Mouse (Mus musculus) mouse embryonic stem cell (cell line): Measurements from ENCODE around the gene Ptpn7.
"Not testable (repeated sequence)": the region's sequence is repeated elsewhere in the genome, so short reads cannot be mapped to it uniquely, and the experiment has no call there.

Source experiments
- in situ Hi-C, 2 experiments: fragments of 300-500 bp; cut with MboI; formaldehyde crosslinking; loops; 1 replicate in 1 of 2; 3 replicates in 1 of 2; pipeline ENCODE4 v1.14.3; 2019 to 2020; ENCODE audit warnings: low sequenced_read_pairs in 2 of 2, low pct_unique_long_range_greater_than_20kb in 1 of 2, mixed read lengths in 1 of 2; ENCODE audit not compliant: unreplicated experiment in 1 of 2

Gene Ptpn7

DNA sequence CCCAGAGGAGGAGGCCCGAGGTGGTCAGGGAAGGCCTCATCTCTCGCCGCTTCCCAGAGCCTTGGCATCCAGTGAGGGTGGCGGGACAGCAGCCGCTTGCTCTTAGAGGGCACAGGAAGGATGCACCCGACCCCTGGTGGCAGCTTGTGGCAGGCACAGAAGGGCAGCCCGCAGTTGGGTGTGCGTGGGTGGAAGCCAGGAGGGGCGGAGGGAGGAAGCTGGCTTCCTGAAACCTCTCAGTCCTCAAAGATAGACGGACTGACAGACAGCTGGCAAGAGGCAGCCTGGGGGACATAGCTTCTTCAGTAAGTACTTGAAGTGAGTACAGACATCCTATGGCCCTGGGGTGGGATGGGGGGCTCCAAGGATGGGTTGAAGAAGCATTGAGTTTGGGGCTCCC lies at the start of gene Ptpn7:
Ptpn7 (plus strand) TSS at position 228 of the 400 bp plus-strand sequence.
- in situ Hi-C loops = no loop called here

DNA sequence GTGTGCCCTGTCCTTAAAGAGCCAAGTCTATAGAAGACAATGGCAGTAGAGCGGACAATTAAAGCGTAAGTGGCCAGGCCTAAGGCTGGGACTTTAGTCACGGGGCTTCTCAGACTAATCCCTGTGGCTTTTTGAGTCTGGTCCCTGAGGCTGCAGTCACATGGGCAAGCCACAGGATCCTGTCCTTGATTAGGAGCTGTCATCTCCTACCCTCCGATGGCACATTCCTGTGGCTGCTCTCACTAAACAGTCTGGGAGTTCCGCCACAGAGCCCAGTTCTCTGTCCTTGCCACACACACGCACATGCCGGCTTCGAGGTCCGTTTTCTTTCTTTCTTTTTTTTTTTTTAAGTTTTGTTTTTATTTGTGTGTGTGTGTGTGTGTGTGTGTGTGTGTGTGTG lies 49.0 kb upstream of the Ptpn7 start:
- in situ Hi-C loops = no loop called here

DNA sequence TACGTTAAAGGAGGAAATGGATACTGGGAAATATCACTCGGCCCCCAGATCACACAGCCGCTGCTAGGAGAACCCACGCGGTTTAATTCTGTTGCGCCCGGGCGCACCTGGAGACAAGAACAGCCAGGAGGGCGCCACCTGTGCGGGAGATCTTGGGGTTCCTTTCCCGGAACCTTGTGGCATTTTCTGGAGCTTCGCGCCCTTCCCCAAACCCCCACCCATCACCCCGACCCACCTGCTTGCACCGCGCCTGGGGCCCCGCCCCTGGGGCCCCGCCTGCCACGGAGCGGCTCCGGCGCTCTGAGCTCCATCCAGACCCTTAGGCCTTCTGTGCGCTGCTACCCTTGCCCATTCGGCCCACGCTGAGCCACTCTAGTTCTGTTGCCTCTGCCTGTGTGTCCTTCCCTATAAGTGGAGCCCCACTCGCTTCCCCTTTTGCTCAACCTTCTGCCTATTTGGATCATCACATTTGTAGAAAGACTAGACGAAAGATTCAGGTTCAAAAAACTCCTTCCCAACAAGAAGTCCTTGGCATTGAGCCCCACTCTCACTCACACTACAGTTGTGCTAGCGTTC lies 47.1 kb upstream of the Ptpn7 start:
- in situ Hi-C loops = no loop called here

DNA sequence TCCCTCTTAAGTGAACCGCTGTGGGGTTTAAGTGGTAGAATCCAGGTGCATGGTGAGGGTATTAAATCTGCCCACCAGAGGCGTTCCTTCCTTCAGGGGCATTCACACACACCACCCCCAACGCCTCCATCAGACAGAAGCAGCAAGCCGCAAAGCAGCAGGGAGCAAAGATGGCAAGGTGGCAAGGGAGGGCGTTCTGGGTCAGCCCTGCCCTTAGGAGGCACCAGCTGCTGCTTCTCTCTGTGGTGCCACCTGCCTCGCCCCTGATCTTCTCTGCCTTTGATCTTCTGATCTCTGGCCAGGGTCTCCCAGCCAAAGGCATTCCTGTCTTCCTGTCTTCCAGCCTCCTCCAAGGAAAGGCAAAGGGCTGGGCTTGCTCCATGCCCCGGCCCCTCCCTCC lies 46.5 kb upstream of the Ptpn7 start:
- in situ Hi-C loops = no loop called here

DNA sequence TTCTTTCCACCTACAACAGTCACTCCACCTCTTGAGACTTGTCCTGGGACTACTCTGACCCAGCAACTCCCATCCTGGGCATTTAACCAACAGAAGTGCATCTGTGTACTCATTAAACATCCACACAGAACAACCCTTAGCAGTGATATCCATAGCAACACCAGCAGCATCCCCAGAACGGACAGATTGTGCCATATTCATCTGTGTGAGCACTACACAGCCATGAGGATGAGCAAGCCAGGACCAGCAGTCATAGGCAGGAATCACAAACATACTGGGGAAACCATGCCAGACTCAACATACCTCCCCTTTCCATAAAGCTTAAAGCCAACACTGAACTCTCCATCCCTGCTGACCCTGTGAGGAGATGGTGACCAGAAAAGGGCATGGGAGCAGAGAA lies 45.1 kb upstream of the Ptpn7 start:
- in situ Hi-C loops = no loop called here

DNA sequence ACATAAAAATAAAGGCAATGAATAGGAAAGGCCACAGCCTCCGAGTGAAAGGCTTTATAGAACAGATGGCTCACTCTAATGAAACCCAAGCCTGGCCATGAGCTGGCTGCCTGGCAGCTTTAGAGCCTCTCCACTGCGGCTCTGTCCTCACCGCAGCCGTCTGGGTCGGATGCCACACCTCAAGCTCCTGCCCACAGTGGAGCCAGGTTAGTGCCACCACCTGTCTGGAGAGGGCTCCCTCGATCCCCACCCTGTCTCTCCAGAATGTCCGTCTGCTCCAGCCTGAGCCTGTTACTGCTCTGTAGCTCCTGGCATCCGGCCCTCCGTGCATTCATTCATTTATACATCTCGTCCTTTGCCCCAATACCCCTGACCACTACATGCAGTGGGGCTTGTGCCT lies 42.9 kb upstream of the Ptpn7 start:
- in situ Hi-C loops = no loop called here

DNA sequence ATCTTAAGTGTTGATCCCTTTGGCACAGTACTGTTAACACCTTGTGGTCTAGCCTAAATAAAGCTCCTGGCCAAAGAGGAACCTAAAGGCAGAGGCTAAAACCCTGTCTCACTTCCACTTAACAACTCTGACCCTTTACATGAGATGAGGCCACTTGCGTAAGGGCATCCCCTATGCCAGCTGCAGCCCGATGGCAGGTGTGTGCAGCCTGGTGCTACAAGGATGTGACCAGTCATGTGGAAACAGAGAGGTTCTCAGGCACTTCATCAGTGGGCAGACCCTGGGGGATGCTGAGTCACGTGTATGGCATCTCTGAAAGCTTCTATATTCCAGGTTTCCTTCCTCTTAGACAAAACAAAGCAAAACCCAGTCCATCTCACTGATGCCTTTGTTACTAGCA lies 41.6 kb upstream of the Ptpn7 start:
- in situ Hi-C loops = no loop called here

DNA sequence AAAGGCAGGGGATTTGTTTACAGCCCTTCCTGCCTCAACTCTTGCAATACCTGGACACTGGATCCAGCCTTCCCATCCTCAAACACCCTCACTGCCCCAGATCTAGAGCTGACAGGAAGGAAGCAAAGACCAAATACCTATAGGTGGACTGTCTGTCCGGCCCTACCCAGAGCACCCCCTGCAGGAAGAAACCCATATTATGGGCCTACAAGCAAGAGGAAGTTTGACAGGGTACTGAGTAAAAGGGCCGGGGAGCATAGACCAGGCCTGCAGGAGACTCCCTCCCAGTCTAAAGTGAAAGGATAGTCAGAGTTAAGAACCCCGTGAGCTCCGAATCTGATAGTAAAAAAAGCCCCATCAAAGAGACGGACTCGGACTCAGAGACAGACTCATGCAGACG lies 37.8 kb upstream of the Ptpn7 start:
- in situ Hi-C loops = no loop called here

DNA sequence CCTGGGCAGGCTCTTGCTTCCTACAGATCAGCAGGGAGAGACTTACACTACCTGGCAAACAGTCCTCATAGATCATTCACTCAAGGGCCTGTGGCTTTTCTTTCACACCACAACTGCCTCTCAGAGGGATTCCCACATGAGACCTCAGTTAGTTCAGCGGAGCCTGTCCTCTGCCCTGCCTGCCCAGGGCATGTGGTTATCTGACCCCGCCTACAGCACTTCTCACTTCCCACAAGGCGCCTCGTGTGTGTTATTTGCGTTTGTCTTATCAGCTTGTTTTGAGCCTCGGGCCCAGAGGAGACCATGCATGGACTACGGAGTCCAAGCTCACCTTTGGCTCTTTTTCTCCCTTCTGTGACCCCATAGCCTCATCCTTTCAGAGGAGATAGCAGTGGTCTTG lies 37.3 kb upstream of the Ptpn7 start:
- in situ Hi-C loops = no loop called here

DNA sequence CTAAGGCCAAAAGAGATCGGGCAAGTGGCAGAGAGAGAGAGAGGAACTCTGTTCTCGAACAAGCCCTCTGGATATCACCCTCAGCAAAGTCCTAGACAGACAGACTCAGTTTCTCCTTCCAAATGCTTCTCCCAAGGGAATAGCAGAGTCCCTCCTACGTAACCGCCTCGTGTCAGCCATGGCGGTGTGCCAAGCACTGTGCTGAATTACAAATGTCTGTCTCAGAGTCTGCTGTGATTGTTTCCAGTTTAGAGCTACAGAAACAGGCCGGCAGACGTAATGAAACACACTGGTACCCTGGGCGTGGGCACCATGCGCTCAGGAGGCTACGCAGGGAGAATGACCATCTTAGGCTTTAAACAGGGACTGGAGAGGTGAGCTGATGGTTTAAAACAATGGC lies 36.2 kb upstream of the Ptpn7 start:
- in situ Hi-C loops = no loop called here

DNA sequence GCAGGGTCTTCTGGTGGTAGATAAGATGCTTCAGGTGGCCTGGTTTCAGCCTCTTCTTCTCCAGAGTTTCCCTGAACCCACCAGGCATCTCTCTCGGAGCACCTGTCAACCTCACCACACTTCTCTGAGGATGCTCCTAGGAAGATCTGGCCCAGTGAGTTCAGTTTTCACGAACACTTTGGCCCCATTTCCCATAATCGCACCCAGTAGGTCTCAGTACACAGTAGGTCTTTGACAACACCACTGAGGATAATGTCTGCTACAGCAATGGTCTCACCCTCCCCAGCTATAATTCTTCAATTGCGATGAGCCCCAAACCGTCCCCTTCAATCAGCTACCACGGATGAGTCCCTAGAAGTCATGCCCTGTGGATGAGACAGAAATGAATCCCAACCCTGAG lies 35.1 kb upstream of the Ptpn7 start:
- in situ Hi-C loops = no loop called here

DNA sequence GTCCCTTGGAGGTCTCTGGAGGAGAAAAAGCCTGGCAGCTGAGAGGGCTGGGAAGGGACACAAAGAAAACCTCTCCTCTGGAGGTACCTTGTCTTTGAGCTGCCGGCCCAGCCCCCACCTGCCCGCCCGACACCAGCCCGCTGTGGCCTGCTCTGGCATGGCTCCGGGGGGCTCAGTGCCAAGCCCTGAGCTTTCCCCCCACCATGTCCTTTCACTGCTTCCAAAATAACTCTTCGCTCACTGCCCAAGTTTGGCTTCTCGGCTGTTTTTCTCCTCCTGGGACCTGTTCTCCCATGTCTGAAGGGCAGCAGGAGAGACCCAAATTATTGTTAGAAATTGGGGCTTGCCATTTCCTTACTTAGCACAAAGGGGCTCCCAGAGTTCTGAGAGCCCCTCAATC lies 34.1 kb upstream of the Ptpn7 start:
- in situ Hi-C loops = no loop called here

DNA sequence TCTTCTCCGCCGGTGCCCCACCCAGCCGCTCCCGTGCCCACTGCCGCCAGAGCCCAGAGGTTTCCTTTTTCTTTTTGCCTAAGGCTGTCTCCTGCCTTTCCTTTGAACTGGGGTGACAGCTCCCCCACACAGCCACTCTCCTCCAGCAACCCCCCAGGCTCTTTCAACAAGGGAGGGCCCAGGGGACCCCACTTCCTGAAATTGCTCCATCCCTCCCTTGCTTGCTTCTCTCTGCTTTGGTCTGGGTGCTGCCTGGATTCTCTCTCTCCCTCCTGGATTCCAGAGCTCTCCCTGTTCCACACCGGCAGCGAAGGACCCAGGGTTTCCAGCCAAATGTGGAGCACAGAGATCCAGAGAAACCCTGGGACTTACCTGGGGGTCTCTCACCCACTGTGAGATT lies 32.1 kb upstream of the Ptpn7 start:
- in situ Hi-C loops = no loop called here

DNA sequence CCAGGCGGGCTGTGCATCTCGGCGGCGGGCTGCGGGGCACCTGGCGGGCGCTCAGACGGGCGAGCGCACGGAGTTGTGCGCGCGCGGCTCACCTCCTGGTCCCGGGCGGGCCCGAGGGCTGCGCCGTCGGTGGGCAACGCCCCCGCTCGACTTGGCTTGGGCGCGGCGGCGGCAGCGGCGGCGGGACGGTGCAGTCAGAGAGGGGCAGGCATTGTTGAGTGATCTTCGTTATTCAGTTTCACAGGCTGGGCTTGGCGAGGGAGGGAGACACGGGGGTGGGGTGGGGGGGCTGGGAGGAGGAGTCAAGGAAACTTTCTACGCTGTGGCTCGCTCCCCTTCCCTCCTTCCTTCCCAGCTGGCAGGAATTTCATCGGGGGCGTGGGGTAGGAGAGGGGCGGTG lies 27.4 kb upstream of the Ptpn7 start, which contains the start of gene Lgr6:
Lgr6 (minus strand) TSS at position 153 of the 400 bp plus-strand sequence.
- in situ Hi-C loops = no loop called here

DNA sequence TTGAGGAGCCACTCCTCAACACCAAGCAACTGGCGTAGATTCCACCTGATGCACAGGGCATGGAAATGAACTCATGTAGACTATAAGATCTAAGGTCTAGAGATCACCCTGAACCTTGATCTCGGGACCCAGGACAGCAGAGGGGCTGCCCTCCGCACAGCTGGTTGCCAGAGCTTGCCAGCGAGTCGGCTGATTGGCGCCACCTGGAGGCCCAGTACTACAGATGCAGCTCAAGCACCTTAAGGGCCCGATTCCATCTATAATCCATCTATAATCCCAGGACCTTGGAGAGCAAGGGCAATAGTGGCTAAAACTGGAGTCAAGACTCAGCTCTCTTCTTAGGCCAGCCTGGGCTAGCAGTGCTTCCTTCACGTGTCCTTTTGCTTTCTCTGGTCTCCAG lies 26.5 kb upstream of the Ptpn7 start:
- in situ Hi-C loops = no loop called here

DNA sequence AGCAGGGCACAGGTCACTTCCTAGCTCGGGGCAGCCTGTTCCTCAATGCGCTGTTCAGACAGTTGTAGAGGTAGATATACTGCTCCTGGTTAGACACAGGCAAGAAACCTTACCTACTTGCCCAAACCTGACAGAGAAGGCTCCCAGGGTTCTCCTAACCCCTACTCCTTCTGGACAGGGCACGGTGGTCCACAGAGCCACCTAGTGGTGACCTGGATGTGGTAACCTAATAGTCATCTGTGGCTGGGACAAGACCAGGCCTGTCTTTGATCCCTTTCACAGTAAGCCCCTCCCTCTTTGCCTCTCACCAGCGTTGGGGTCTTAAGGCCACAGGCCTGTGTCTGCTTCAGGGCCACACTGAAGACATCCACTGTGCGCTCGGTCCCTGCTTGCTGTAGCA lies 23.9 kb upstream of the Ptpn7 start:
- in situ Hi-C loops = no loop called here

DNA sequence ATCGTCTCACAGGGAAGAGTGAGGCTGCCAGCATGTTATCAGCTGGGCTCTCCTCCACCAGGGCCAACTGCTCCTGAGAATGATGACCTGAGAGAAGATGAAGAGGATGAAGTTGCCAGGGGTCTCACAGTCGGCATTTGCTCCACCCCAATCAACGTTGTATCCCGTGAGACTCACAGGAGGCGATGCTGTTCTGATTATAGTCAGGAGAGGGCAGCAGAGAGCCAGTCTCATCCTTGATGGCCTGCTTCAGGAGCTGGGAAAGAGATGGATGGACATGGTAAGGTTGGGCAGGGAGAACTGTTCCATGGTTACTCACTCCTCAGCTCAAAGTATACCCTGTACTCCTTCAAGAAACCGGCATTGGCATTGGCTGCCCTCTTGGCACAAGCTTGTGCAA lies 22.4 kb upstream of the Ptpn7 start:
- in situ Hi-C loops = no loop called here

DNA sequence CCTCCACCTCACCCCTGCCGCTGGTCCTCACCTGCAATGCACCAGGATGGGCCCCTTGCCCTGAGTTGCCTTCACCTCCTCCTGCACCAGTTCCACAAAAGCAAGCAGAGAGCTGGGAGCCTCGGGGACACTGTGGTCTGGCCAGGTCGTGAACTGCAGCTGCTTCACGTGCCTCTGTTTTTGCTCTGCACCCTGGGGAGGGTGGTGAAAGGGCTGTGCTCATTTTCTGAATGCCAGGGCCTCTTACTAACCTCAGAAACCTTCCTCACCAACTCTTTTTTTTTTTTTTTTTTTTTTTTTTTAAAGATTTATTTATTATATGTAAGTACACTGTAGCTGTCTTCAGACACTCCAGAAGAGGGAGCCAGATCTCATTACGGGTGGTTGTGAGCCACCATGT lies 21.2 kb upstream of the Ptpn7 start:
- in situ Hi-C loops = not testable (repeated sequence)

DNA sequence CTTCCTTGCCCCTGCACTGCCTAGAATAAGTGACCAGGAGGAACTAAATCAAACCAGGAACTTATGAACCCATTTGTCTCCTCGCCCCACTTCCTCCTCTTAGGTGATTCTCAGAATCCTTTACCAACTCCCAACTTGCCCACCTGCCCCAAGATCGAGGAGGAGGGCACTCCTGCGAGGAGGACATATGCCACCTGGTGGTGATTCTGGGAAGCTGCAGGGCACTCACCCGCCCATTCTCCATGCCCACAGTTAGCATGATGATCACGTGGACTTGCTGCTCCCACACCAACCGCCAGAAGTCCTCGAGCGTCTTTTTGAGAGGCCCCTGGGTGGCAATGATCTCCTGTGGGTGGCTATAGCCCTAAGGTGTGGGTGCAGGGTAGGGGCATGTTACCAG lies 19.8 kb upstream of the Ptpn7 start:
- in situ Hi-C loops = no loop called here

DNA sequence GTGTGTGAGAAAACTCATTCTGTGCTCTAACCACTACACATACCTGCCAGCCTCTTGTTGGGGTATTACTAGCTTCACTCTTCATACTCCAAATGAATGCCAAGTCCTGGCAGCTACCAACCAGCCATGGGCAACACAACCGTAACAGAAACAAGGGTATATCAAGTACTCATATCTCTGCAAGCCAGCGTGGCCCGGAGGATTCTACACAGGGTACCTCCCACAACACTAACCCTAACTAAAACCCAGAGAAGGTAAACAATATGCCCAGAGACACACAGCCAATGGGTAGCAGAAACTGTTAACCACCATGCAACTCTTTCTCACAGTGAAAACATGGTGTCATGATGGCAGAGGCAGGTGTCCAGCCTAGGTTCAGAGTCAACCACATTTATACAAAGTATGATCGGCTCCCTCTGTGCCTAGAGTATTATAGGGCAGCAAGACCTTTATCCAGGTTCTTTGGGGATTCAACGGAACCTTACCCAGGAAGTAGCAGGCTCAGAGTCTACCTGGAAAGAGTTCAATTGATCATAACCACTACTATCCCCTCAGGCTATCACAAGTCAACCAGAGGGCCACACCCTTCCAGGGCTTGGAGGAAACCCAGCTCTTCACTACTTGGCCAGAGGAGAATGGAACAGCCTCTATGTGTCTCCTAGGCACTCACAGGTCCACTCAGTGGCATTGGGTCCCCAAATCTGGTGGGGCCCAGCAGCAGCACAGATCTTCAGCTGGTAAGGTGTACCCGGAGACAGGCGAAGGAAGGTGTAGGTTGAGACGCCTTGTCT lies 7.7 kb upstream of the Ptpn7 start:
- in situ Hi-C loops = no loop called here
